ENCODE assay signal across 14 mouse cellular contexts in genomic region chr11:88572461-88572860, GRCm38 (mm10).
DNase-seq lines count a peak whose midpoint lies in the region; ATAC-seq and TF ChIP-seq lines count a peak whose summit lies in the region.
"Had no signal": no experiment of that assay in that cellular context is flagged by ENCODE, and none has a peak within 500 bp of the region (broad histone marks: within the 10 kb centered on the region; RNA-seq: fewer than 3 reads in every experiment).

No protein-coding gene starts in this region.

- H3K27me3 ChIP-seq in hindbrain, embryonic 11.5 days (ENCODE audit: control insufficient read depth, insufficient read depth, low read length) = no peaks in the 10 kb centered on the region
- no peaks in the 10 kb centered on the region for H3K27me3 ChIP-seq in hindbrain, postnatal 0 days (ENCODE audit: insufficient read depth, low read length)
- H3K27me3 ChIP-seq in hindbrain, embryonic 14.5 days (ENCODE audit: control insufficient read depth, insufficient read depth, low read length) = no peaks in the 10 kb centered on the region
- H3K27me3 ChIP-seq in midbrain, embryonic 16.5 days (ENCODE audit: control insufficient read depth, insufficient read depth, low read depth, low read length) = no peaks in the 10 kb centered on the region
- H3K27me3 ChIP-seq in kidney, adult 2 months (replicated peaks; ENCODE audit: control insufficient read depth, insufficient read depth, low read length) = no peaks in the 10 kb centered on the region

- no peak for TF ChIP-seq CTCF in hindbrain, postnatal 0 days (IDR thresholded peaks at IDR 0.05; ENCODE audit: low read depth)
- no peak for TF ChIP-seq CTCF in brain, embryonic 14.5 days (IDR thresholded peaks at IDR 0.05; ENCODE audit: borderline replicate concordance, extremely low read depth, insufficient read depth, insufficient read length)
- no peak for TF ChIP-seq CTCF in kidney, adult 2 months (conservative IDR thresholded peaks at IDR 0.05; ENCODE audit: insufficient read depth, insufficient read length, low read depth, low read length)

- H3K4me3 ChIP-seq in hindbrain, embryonic 11.5 days (ENCODE audit: low read depth, low read length) = no peak overlapping the region
- H3K4me3 ChIP-seq in hindbrain, postnatal 0 days (ENCODE audit: low read length) = no peak overlapping the region
- no peak overlapping the region for H3K4me3 ChIP-seq in hindbrain, embryonic 14.5 days (replicated peaks; ENCODE audit: low read length)
- H3K4me3 ChIP-seq in midbrain, embryonic 16.5 days (ENCODE audit: low read depth, low read length) = no peak overlapping the region
- H3K4me3 ChIP-seq in kidney, adult 2 months (ENCODE audit: insufficient read depth, low read depth, low read length) = no peak overlapping the region
- H3K4me3 ChIP-seq: gastrocnemius, adult 2 months; heart, embryonic 10.5 days had no signal

- H3K4me1 ChIP-seq in hindbrain, embryonic 11.5 days (replicated peaks; ENCODE audit: control insufficient read depth, insufficient read depth, low read length) = peaks cover 21% of the 10 kb centered on the region
- peaks cover 37% of the 10 kb centered on the region for H3K4me1 ChIP-seq in hindbrain, postnatal 0 days (ENCODE audit: insufficient read depth, low read length)
- H3K4me1 ChIP-seq in hindbrain, embryonic 14.5 days (replicated peaks; ENCODE audit: control insufficient read depth, insufficient read depth, low read length) = peaks cover 71% of the 10 kb centered on the region
- H3K4me1 ChIP-seq in midbrain, embryonic 16.5 days (ENCODE audit: control insufficient read depth, insufficient read depth, low read length) = peaks cover 51% of the 10 kb centered on the region
- H3K4me1 ChIP-seq in kidney, adult 2 months (ENCODE audit: control insufficient read depth, insufficient read depth, low read length) = peaks cover 18% of the 10 kb centered on the region

- intact Hi-C loops in left cerebral cortex, postnatal 4 days (cut with DNase I) = no loop called here

- no peak for ATAC-seq in hindbrain, embryonic 11.5 days (ENCODE audit: low FRiP score)
- ATAC-seq in hindbrain, postnatal 0 days = no peak
- no peak; the same call in 1 of the 2 replicates for ATAC-seq in hindbrain, embryonic 14.5 days (ENCODE audit: low FRiP score)
- no peak for ATAC-seq in midbrain, embryonic 16.5 days

- TF ChIP-seq POLR2A in brain, embryonic 14.5 days (IDR thresholded peaks at IDR 0.05; ENCODE audit: borderline replicate concordance, extremely low read depth, insufficient read depth, insufficient read length, poor library complexity, severe bottlenecking) = no peak
- TF ChIP-seq POLR2A in kidney, adult 2 months (IDR thresholded peaks at IDR 0.05; ENCODE audit: low read depth, low read length) = no peak

- no peak for DNase-seq in hindbrain, embryonic 11.5 days (ENCODE audit: low spot score)
- DNase-seq in hindbrain, postnatal 0 days (ENCODE audit: low spot score) = no peak
- peak; percentile 81 for DNase-seq in brain, embryonic 14.5 days (ENCODE audit: low read depth)
- peak; percentile 64 for DNase-seq in hindbrain, embryonic 14.5 days (ENCODE audit: low spot score)
- no peak for DNase-seq in retina, embryonic 14.5 days (ENCODE audit: low spot score)
- DNase-seq in left cerebral cortex, postnatal 4 days = no peak
- DNase-seq in kidney, adult 2 months = no peak
- DNase-seq: cerebellum, adult 8-10 months; heart, postnatal 36 days; kidney, adult 9 months; lung, adult 18-20 months had no signal

- H3K4me2 ChIP-seq in hindbrain, embryonic 11.5 days (replicated peaks; ENCODE audit: low read depth, low read length) = no peak overlapping the region
- no peak overlapping the region for H3K4me2 ChIP-seq in hindbrain, postnatal 0 days (ENCODE audit: low read depth, low read length)
- H3K4me2 ChIP-seq in hindbrain, embryonic 14.5 days (replicated peaks) = no peak overlapping the region
- no peak overlapping the region for H3K4me2 ChIP-seq in midbrain, embryonic 16.5 days (ENCODE audit: low read length)

- H3K27ac ChIP-seq in hindbrain, embryonic 11.5 days (ENCODE audit: low read depth, low read length) = 0 out of 2 replicates have a peak overlapping the region, but pooled peaks have one; percentile 17
- no peak overlapping the region for H3K27ac ChIP-seq in hindbrain, postnatal 0 days
- peak overlapping the region; percentile 34 for H3K27ac ChIP-seq in hindbrain, embryonic 14.5 days
- H3K27ac ChIP-seq in midbrain, embryonic 16.5 days (ENCODE audit: low read length) = peak overlapping the region; percentile 45; the same call in 1 of the 2 replicates
- no peak overlapping the region for H3K27ac ChIP-seq in kidney, adult 2 months (ENCODE audit: insufficient read depth, low read depth, low read length)
- H3K27ac ChIP-seq: gastrocnemius, adult 2 months had no signal

- no peaks in the 10 kb centered on the region for H3K9me3 ChIP-seq in hindbrain, embryonic 11.5 days (ENCODE audit: control insufficient read depth, low read length)
- H3K9me3 ChIP-seq in hindbrain, postnatal 0 days (ENCODE audit: low read length) = no peaks in the 10 kb centered on the region
- H3K9me3 ChIP-seq in hindbrain, embryonic 14.5 days (ENCODE audit: control insufficient read depth, low read length) = no peaks in the 10 kb centered on the region
- no peaks in the 10 kb centered on the region for H3K9me3 ChIP-seq in midbrain, embryonic 16.5 days (replicated peaks; ENCODE audit: control insufficient read depth, low read length, poor library complexity, severe bottlenecking)
- H3K9me3 ChIP-seq: heart, embryonic 10.5 days had no signal

- no peaks in the 10 kb centered on the region for H3K36me3 ChIP-seq in hindbrain, embryonic 11.5 days (ENCODE audit: control insufficient read depth, insufficient read depth, low read length)
- no peaks in the 10 kb centered on the region for H3K36me3 ChIP-seq in hindbrain, postnatal 0 days (ENCODE audit: insufficient read depth, low read length)
- no peaks in the 10 kb centered on the region for H3K36me3 ChIP-seq in hindbrain, embryonic 14.5 days (replicated peaks; ENCODE audit: control insufficient read depth, insufficient read depth)
- H3K36me3 ChIP-seq in midbrain, embryonic 16.5 days (ENCODE audit: control insufficient read depth, insufficient read depth, low read length) = no peaks in the 10 kb centered on the region
- H3K36me3 ChIP-seq in kidney, adult 2 months (ENCODE audit: control insufficient read depth, insufficient read depth, low read length) = no peaks in the 10 kb centered on the region

- no peak overlapping the region for H3K9ac ChIP-seq in hindbrain, embryonic 11.5 days (ENCODE audit: low read depth, low read length)
- no peak overlapping the region for H3K9ac ChIP-seq in hindbrain, postnatal 0 days (replicated peaks; ENCODE audit: low read length)
- H3K9ac ChIP-seq in hindbrain, embryonic 14.5 days = no peak overlapping the region
- no peak overlapping the region for H3K9ac ChIP-seq in midbrain, embryonic 16.5 days (ENCODE audit: low read depth, low read length)

- 82% methylated on average over 11 of the region's 11 CpGs for WGBS in hindbrain, embryonic 11.5 days
- 48% methylated on average over 11 of the region's 11 CpGs for whole genome bisulfite sequencing in hindbrain, postnatal 0 days
- WGBS in hindbrain, embryonic 14.5 days = 40% methylated on average over 11 of the region's 11 CpGs
- WGBS in midbrain, embryonic 16.5 days = 43% methylated on average over 11 of the region's 11 CpGs
- 91% methylated on average over 11 of the region's 11 CpGs for WGBS in kidney, adult 2 months

Comparison
In these comparisons a context has a peak if more than half of its experiments do, and no peak if none do; other contexts are left out.
1. DNase-seq: peak in brain, embryonic 14.5 days (single experiment) and hindbrain, embryonic 14.5 days (single experiment); none in hindbrain, embryonic 11.5 days (single experiment), hindbrain, postnatal 0 days (single experiment), retina, embryonic 14.5 days (single experiment), left cerebral cortex, postnatal 4 days (single experiment) and kidney, adult 2 months (single experiment).
2. H3K27ac ChIP-seq: peak in hindbrain, embryonic 11.5 days (single experiment), hindbrain, embryonic 14.5 days (single experiment) and midbrain, embryonic 16.5 days (single experiment); none in hindbrain, postnatal 0 days (single experiment) and kidney, adult 2 months (single experiment).